Mouse (Mus musculus) retina, postnatal 7 days (tissue): ENCODE data around the gene Praf2.
"Not testable (repeated sequence)": the region's sequence is repeated elsewhere in the genome, so short reads cannot be mapped to it uniquely, and the experiment has no call there.

Experiments
- DNase-seq: peaks from one replicate; pipeline ENCODE4 v3.0.0-alpha.2; 2012; ENCODE audit warnings: low read depth, low spot score

Praf2 gene

DNA sequence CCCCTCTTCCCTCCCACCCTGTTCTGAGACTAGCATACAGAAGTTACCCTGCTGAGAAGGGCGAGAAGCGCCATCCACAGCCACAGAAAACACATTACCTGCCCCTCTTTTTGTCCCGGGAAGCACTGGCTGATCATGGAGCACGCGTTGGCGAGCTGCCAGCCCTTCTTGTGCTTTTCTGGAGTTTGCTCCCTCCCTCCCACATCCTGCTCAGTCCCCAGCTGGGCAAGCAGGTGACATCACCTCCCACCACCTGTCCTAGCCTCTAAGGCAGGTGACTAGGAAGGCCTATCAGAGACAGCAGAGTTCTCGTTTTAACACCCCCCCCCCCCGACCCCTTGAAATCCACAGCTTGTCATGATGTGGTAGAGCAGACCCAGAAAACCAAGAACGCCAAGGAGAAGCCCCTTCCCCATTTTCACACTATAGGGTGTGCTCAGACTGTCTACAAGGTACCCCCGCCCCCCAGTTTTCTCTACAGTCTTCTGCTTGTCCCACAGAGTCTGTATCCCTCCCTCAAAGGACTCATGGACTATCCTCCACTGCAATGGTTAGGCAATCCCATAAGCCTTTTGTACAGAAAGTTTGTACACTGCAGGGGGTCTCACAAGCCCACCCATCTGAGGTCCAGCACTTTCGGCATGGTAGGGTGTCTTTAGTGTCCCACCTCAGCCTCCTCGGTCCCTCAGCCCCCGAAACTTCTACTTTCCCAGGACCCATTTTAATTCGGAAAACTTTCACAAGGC is 11.3 kb downstream of the Praf2 start:
- no peak for DNase-seq

GRCm38 (mm10) chrX:7740082-7740819 is 12.0 kb downstream of the Praf2 start:
- no peak for DNase-seq

GRCm38 (mm10) chrX:7741103-7741502 is 12.9 kb downstream of the Praf2 start:
- DNase-seq: no peak

GRCm38 (mm10) chrX:7743470-7743869 is 15.2 kb downstream of the Praf2 start:
- DNase-seq: no peak

DNA sequence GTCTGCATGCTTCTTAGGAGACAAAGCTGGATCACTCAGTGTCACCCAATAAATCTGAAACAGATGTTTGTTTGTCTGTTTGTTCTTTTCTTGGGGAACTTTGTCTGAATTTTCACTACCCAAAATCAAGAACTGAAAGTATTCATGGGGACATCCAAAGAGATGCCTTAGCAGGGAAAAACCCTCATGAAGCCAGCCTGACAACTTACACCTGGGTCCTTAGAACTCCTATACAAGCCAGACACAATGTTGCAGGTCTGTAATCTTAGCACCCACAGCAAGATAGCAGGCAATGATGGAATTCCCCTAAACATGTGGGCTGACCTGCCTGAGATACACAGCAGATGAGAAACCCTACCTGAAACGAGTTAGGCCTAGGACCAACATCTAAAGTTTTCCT is 16.7 kb downstream of the Praf2 start:
- DNase-seq: no peak

GRCm38 (mm10) chrX:7745429-7745828 is 17.2 kb downstream of the Praf2 start:
- DNase-seq: no peak

DNA sequence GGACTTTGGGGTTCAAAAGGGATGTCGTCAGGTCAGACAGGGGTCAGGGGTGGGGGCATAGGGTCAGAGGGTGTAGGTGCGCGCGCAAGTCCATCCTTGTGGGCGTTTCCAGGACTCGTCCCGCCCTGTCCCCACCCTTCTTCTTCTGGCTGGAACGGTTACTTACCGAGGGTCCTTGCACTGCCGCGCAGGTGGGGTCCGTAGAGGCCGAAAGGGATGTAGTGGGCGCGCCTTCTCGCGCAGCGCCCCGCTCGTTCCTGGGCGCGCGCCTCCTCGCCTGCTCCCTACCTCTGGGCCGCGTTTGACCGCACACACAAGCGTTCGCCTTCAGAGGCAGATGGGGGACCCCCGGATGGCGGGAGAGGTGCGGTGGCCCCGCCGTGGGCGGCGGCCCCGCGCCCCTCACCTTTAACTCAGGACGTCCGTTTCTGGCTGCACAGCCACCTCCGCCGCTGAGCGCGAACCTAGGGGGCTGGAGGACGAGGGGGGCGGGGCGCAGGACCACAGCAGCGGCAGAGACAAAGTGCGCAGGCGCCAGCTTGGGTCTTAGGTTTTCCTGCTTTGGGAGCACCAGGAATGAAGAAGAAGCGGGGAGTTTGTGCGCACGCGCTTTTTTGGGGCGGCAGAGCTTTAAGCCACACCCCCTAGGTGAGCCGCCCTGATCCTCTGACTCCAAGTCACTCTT is 22.3 kb downstream of the Praf2 start, which contains the start of gene Ccdc120:
Gene Ccdc120, minus strand, starts transcription at position 474 of the 685 bp plus-strand sequence.
- DNase-seq: peak; percentile 57

- not testable (repeated sequence) for DNase-seq
Observed at GRCm38 (mm10) chrX:7753627-7754026, 25.4 kb downstream of the Praf2 start.

GRCm38 (mm10) chrX:7762137-7762920 is 34.1 kb downstream of the Praf2 start, which contains the start of gene Tfe3:
Gene Tfe3 (plus strand): TSS chrX:7762560.
- peak; percentile 82 for DNase-seq

GRCm38 (mm10) chrX:7762921-7763197 is 34.6 kb downstream of the Praf2 start:
- DNase-seq: no peak

- no peak for DNase-seq
Observed at GRCm38 (mm10) chrX:7763631-7764393, 35.6 kb downstream of the Praf2 start.

DNA sequence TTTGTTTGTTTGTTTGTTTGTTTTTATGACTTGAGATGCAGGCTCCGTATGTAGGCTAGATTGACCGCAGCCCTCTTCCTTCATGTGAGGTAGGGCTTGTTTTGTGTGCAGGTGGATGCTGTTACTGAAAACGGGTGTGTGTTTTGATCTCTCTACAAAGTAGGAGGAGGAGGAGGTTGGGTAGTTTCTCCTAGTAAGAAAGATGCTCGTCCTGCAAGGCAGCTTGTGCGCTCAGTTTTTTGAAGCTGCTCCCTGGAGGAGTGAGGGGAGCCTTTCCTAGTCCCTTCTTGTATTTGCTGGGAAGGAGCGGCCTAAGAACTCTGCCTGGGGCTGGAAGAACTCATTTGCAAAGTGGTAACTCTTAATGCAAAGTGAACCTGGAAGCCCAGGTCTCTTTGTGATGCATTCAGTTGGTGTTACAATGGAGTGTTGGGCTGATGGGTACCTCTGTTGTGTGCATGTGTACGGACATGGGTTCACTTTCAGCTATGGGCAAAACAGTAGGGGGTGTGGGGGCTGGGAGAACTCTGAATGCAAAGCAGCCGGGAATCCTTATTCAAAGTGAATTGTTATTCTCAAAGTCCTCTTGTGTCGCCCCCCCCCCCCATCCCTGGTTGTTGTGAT is 36.5 kb downstream of the Praf2 start:
- DNase-seq: no peak

DNA sequence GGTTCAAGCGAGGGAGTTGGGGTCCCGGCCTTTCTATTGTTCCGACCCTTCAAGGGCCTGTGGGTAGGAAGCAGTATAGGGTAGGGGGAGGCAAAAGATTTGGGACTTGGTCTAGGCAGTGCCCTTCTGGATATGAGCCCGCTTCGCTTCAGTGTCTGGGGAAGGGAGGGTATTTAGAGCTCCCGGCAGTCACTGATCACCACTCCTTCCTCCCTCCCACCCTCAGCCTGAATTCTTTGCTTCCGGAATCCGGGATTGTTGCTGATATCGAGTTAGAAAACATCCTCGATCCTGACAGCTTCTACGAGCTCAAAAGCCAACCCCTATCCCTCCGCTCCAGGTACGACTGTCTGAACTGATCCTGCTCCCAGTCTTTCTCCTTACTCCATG is 37.0 kb downstream of the Praf2 start:
- DNase-seq: no peak

DNA sequence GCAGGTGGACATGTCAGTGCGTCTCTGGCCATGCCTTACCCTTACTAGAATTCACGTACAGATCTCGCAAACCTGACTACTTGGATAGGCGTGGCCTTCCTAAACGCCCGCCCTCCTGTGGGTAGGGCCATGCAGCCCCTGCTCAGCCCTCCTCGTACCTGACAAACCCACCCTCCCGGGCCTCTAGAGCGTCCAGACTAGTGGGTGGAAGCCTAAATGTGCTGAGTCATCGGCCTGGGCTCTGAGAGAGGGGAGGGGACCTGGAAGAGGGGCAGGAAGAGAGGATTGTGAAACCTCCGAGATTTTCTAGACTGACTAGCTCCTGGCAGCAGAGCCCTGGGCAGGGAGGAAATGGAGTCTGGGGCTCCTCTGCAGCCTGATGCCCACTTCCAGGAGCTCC is 37.5 kb downstream of the Praf2 start:
- DNase-seq: no peak

- no peak for DNase-seq
Observed at GRCm38 (mm10) chrX:7769302-7770017, 41.2 kb downstream of the Praf2 start.

DNA sequence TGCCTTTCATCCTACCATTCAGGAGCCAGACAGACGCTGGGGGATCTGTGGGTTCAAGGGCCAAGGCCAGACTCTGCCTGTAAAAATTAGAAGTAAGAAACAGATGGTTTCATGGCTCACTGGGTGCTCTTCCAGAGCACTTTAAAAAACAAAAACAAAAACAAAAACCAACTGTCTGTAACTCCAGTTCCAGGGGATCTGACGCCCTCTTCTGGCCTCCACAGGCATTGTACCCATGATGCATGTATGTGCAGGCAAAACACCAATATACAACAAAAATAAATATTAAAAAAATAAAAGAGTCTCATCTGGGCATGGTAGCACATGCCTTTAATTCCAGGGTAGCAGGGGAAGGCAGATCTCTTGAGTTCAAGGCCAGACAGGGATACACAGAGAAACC is 44.5 kb downstream of the Praf2 start:
- no peak for DNase-seq

DNA sequence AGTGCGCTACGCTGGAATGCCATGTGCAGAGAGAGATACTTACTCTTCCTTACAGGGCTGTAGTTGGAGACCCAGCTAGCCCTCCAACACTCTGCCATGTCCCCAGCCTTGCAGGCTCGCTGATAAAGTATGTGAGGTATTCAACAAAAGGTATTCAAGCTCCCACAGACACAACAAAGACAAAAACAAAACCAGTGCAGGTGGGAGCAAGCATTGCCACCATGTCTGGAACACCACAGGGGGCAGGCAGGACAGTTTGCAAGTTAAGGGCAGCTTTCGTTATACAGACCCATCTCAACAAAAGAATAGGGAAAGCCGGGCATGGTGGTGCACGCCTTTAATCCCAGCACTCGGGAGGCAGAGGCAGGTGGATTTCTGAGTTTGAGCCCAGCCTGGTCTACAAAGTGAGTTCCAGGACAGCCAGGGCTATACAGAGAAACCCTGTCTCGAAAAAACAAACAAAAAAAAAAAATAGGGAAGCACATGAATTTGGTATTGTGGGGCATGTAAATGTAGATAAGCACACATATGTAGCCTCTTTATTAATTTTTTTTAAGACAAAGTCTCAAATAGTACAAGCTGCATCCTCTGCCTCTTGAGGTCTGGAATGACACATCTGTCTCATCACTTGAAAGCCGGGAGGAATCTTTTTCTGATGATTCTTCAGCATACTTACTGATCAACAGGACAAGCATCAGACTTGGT is 47.4 kb downstream of the Praf2 start:
- DNase-seq: no peak

GRCm38 (mm10) chrX:7776329-7777082 is 48.3 kb downstream of the Praf2 start:
- DNase-seq: no peak
